Mouse (Mus musculus): ENCODE measurements around the gene Wwp2.

- TF ChIP-seq CTCF (IDR thresholded peaks at IDR 0.05; ENCODE audit: low read depth, low read length) = no peak
- TF ChIP-seq POLR2A (IDR thresholded peaks at IDR 0.05; ENCODE audit: extremely low read depth, insufficient read depth, low read length) = no peak
Observed at GRCm38 (mm10) chr8:107542151-107542550, 106.0 kb downstream of the Wwp2 start.
